Mouse (Mus musculus): ENCODE results near the gene Krtap28-10.

GRCm38 (mm10) chr1:83058481-83058880 lies 16.2 kb upstream of the Krtap28-10 start:
- TF ChIP-seq CTCF (conservative IDR thresholded peaks at IDR 0.05; ENCODE audit: low read length) (no peak), NANOG (IDR thresholded peaks at IDR 0.05; ENCODE audit: borderline replicate concordance, low read length) (no peak), POU5F1 (IDR thresholded peaks at IDR 0.05; ENCODE audit: borderline replicate concordance, low read length) (no peak)

Measured in E14TG2a.4 (cell line).